Mouse (Mus musculus) layer of hippocampus, adult 2 months (tissue): ENCODE data around the gene Egln1. TPM values are rescaled to one million over a fixed set of nuclear protein-coding genes. Genes with fewer than 3 reads are reported as not detected.

Source experiments
- DNase-seq, 2 experiments: peaks; one replicate each; pipeline ENCODE4 v3.0.0; 2022; ENCODE audit warnings: low spot score in 2 of 2
- H3K27ac ChIP-seq: fragments of 200-600 bp; 2 replicates; pipeline ENCODE4 v1.8.1; 2022
- H3K4me3 ChIP-seq: fragments of 200-600 bp; 2 replicates; pipeline ENCODE4 v1.8.1; 2022; ENCODE audit warnings: mild to moderate bottlenecking
- CTCF ChIP-seq: fragments of 200-600 bp; conservative IDR thresholded peaks from 2 replicates; pipeline ENCODE4 v1.8.1; 2022; ENCODE audit warnings: antibody characterized with exemption, mild to moderate bottlenecking, moderate library complexity
- total RNA-seq, 2 experiments: library from RNA; stranded (reverse); gene quantifications; 2 replicates each; pipeline ENCODE4 v1.2.3; 2021

Gene Egln1
- total RNA-seq, 2 experiments from 2014 or later = 60.3 to 65.9 TPM

- Histone ChIP-seq H3K27ac (no peak overlapping the region), H3K4me3 (no peak overlapping the region)
- DNase-seq = no peak
- TF ChIP-seq CTCF = no peak
These were observed 70.1 kb downstream of the Egln1 start for GRCm38 (mm10) chr8:124878946-124879526.

- no peak for TF ChIP-seq CTCF
- no peak overlapping the region for H3K27ac ChIP-seq
- DNase-seq = no peak
- no peak overlapping the region for H3K4me3 ChIP-seq
These were observed 71.0 kb downstream of the Egln1 start for GRCm38 (mm10) chr8:124878141-124878540.

DNA sequence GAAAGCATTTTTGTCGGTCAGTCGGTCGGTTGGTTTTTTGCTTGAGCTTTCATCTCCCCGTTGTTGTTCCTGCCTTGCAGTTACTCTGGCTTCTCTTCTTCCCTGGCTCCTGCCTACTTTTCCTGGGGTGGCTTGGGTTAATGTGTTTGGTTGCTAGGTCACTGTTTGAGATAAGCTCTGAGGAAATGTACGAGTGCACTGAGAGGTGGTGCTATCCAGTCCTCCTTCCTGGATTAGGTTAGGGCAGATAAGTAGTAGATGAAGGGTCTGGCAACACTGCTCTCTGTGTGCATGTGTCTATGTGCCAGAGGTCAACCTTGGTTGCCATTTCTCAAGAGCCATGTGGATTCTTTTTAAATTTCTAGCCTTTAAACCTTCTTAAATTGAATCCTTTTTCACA is 76.4 kb downstream of the Egln1 start:
- H3K27ac ChIP-seq = no peak overlapping the region
- no peak overlapping the region for H3K4me3 ChIP-seq
- TF ChIP-seq CTCF = no peak
- no peak for DNase-seq

DNA sequence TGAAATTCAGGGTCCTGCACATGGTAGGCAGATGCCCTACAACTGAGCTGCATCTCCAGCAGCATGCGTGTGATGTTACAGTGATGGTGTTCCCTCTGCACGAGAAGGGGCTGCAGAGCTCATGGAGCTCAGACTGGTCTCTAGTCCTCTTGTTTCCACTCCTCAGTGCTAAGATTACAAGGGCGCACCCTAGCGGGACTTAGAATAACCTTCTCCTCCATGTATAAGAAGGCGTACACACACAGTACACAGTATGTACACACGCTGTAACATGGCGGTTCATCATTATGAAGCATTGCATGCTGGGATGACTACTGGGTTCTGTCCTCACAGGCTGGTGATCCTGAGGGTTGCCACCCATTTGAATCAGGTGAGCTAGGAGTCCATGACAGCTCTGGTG is 77.0 kb downstream of the Egln1 start:
- H3K4me3 ChIP-seq = no peak overlapping the region
- DNase-seq = no peak
- no peak for TF ChIP-seq CTCF
- no peak overlapping the region for H3K27ac ChIP-seq

- TF ChIP-seq CTCF = no peak
- no peak overlapping the region for H3K4me3 ChIP-seq
- no peak overlapping the region for H3K27ac ChIP-seq
- no peak for DNase-seq
These were observed 77.7 kb downstream of the Egln1 start for GRCm38 (mm10) chr8:124871474-124871873.

GRCm38 (mm10) chr8:124869708-124870107 is 79.4 kb downstream of the Egln1 start:
- no peak for TF ChIP-seq CTCF
- no peak overlapping the region for H3K27ac ChIP-seq
- no peak for DNase-seq

DNA sequence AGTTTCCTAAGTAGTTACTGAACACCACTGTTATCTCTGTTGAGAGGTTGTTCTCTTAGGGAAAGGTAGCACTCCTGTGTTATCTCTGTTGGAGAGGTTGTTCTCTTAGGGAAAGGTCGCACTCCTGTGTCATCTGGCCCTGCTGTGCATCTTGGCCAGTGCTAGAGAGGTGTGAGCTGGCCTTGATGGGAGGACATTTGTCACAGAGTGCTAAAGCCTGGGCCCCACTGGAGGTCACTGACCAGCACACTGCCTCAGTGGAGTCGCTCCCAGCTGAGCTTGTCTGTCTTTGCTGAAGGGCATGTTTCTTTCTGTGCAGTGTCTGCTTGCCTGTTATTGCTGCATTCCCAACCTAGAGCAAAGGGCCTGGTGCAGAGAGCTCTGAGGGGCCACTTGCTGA is 82.0 kb downstream of the Egln1 start:
- DNase-seq = no peak
- no peak for TF ChIP-seq CTCF
- Histone ChIP-seq H3K4me3 (no peak overlapping the region), H3K27ac (no peak overlapping the region)

More at GRCm38 (mm10) chr8:124869708-124870107, 79.4 kb downstream of the Egln1 start:
- no peak overlapping the region for H3K4me3 ChIP-seq

DNA sequence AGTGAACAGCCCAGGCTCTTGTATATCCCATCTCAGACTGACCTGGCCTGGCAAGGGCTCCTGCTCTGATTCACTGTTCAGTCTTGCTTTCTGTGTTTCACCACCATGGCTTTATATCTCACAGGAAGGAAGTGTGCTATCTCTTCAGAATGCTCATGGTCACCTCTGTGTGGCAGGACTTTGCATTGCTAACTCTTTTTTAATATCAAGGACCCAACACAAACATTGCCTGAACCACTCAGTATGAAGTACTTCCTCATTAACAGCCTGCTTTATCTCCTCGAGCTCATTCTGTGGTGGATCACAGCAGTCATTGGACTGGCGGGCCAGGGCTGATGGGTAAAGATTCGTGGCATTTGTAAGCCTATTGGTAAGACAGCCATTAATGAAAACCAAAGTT is 82.5 kb downstream of the Egln1 start:
- TF ChIP-seq CTCF = no peak

GRCm38 (mm10) chr8:124863729-124864128 is 85.4 kb downstream of the Egln1 start:
- TF ChIP-seq CTCF = no peak
- H3K4me3 ChIP-seq = peak overlapping the region; percentile 83
- H3K27ac ChIP-seq = peak overlapping the region; percentile 96
- DNase-seq = no peak

More for the DNA sequence above, 82.5 kb downstream of the Egln1 start:
- Histone ChIP-seq H3K27ac (no peak overlapping the region), H3K4me3 (no peak overlapping the region)
- DNase-seq = no peak

- H3K27ac ChIP-seq = peak overlapping the region; percentile 96
- TF ChIP-seq CTCF = no peak; the same call in 1 of the 2 replicates
- H3K4me3 ChIP-seq = peak overlapping the region; percentile 83
- DNase-seq = no peak
These were observed 85.9 kb downstream of the Egln1 start for GRCm38 (mm10) chr8:124863163-124863677.

GRCm38 (mm10) chr8:124862321-124863162 is 86.6 kb downstream of the Egln1 start, which contains the start of the genes Gnpat and 2810004N23Rik:
TSS of gene Gnpat (plus strand) at chr8:124863033.
TSS of gene 2810004N23Rik (minus strand) at chr8:124863120.
- TF ChIP-seq CTCF = no peak
- DNase-seq = peak; percentile 91 to 96
- Histone ChIP-seq H3K27ac (peak within 1 kb of the TSS; percentile 96), H3K4me3 (peak within 1 kb of the TSS; percentile 83)

GRCm38 (mm10) chr8:124860188-124860587 is 88.9 kb downstream of the Egln1 start:
- TF ChIP-seq CTCF = no peak
- no peak overlapping the region for H3K4me3 ChIP-seq
- DNase-seq = no peak
- no peak overlapping the region for H3K27ac ChIP-seq

GRCm38 (mm10) chr8:124859466-124859865 is 89.7 kb downstream of the Egln1 start:
- Histone ChIP-seq H3K27ac (no peak overlapping the region), H3K4me3 (no peak overlapping the region)
- peak; percentile 62 for TF ChIP-seq CTCF
- DNase-seq = no peak

Other genes with a start within 250 kb of the Egln1 start
- gene Ttc13, start 227.3 kb downstream of the Egln1 start, total RNA-seq = 10 to 100 TPM; 49.6 to 51.6 TPM
- gene Arv1, start 227.2 kb downstream of the Egln1 start, total RNA-seq = 10 to 100 TPM; 10.7 to 13.4 TPM
- gene Fam89a, start 197.5 kb downstream of the Egln1 start, total RNA-seq = under 1 TPM; 0.27 to 0.54 TPM
- gene Trim67, start 156.2 kb downstream of the Egln1 start, total RNA-seq = 1 to 10 TPM; 2.9 to 3.1 TPM
- gene Gnpat, start 86.3 kb downstream of the Egln1 start, total RNA-seq = 10 to 100 TPM; 64.3 to 68.0 TPM
- 10 to 100 TPM; 21.8 to 24.8 TPM for gene 2810004N23Rik, start 86.2 kb downstream of the Egln1 start, total RNA-seq
- gene Exoc8, start 51.6 kb downstream of the Egln1 start, total RNA-seq = 10 to 100 TPM; 35.6 TPM
- gene Sprtn, start 51.4 kb downstream of the Egln1 start, total RNA-seq = 10 to 100 TPM; 16.8 to 17.6 TPM
- gene Tsnax, start 63.7 kb upstream of the Egln1 start, total RNA-seq = 100 to 1,000 TPM; 150 to 154 TPM
- 1 to 10 TPM; 5.6 to 6.1 TPM for gene Disc1, start 104.9 kb upstream of the Egln1 start, total RNA-seq